Mouse (Mus musculus): ENCODE measurements at regions not wholly inside any gene's neighbourhood (a gene's known extent, or its start where the extent isn't known, plus 50 kb on each side); places are given as distances from the start of the nearest gene placed in this dataset.
"Not testable (repeated sequence)": the region's sequence is repeated elsewhere in the genome, so short reads cannot be mapped to it uniquely, and the experiment has no call there.

GRCm38 (mm10) chr14:60559826-60560529 lies 73.8 kb upstream of the Spata13 start:
- intact Hi-C loops (cut with DNase I): loop anchor here (2.0 kb wide), 1 partner anchor 33 kb away; no protein-coding TSS in a partner anchor
- peak in 1 of 2 experiments; percentile 45 for DNase-seq

- intact Hi-C loops (cut with DNase I): no loop called here
Observed at GRCm38 (mm10) chr14:60576281-60576680, 57.5 kb upstream of the Spata13 start.

GRCm38 (mm10) chr14:60580131-60580530 lies 53.7 kb upstream of the Spata13 start:
- not testable (repeated sequence) for DNase-seq

More at GRCm38 (mm10) chr14:60576281-60576680, 57.5 kb upstream of the Spata13 start:
- no peak for DNase-seq

More at GRCm38 (mm10) chr14:60580131-60580530, 53.7 kb upstream of the Spata13 start:
- intact Hi-C loops (cut with DNase I): not testable (repeated sequence)

Measured in heart, postnatal 10 days (tissue).